Mouse (Mus musculus) inflammation-experienced regulatory T-cells (primary cell): ENCODE results near the gene Prkcq. TPM values are rescaled to one million over a fixed set of nuclear protein-coding genes. Genes with fewer than 3 reads are reported as not detected.

Experiments
- polyA plus RNA-seq, 2 experiments: library from polyadenylated mRNA; unstranded; fragments of 100-300 nt; shearing (Covaris generic); gene quantifications; one replicate each; pipeline ENCODE4 v1.2.1; 2017

The Prkcq gene
- 100 to 1,000 TPM; 254 to 370 TPM for polyA plus RNA-seq

GRCm38 (mm10) chr2:11171754-11172501 lies at the start of gene Prkcq:
TSS of gene Prkcq (plus strand) at chr2:11172108.

